Mouse (Mus musculus) midbrain, embryonic 11.5 days (tissue): Measurements from ENCODE around the gene Vps8. TPM values are rescaled to one million over a fixed set of nuclear protein-coding genes. Genes with fewer than 3 reads are reported as not detected.

Experiments
- ATAC-seq: fragments of 200-750 bp; cut with Nextera tagmentation; 2 replicates; pipeline ENCODE4 v1.8.0; 2017; ENCODE audit warnings: moderate TSS enrichment, moderate library complexity; ENCODE audit not compliant: low FRiP score
- DNase-seq: peaks from one replicate; pipeline ENCODE4 v3.0.0; 2015; ENCODE audit warnings: low spot score; ENCODE audit errors: missing footprints
- H3K27ac ChIP-seq: fragments of 300-500 bp; sonication (generic); 2 replicates; pipeline ENCODE4 v1.5.1; 2014; ENCODE audit warnings: low read depth, low read length
- H3K27me3 ChIP-seq: fragments of 300-500 bp; sonication (generic); 2 replicates; pipeline ENCODE4 v1.6.1; 2014; ENCODE audit warnings: mild to moderate bottlenecking, low read length, moderate library complexity, mixed read lengths; ENCODE audit not compliant: control insufficient read depth, insufficient read depth
- H3K36me3 ChIP-seq: fragments of 300-500 bp; sonication (generic); 2 replicates; pipeline ENCODE4 v1.6.1; 2014; ENCODE audit warnings: mild to moderate bottlenecking, low read length, moderate library complexity, mixed read lengths; ENCODE audit not compliant: control insufficient read depth, insufficient read depth
- H3K4me1 ChIP-seq: fragments of 300-500 bp; sonication (generic); 2 replicates; pipeline ENCODE4 v1.6.1; 2014; ENCODE audit warnings: low read length; ENCODE audit not compliant: control insufficient read depth, insufficient read depth
- H3K4me2 ChIP-seq: fragments of 300-500 bp; sonication (generic); 2 replicates; pipeline ENCODE4 v1.6.1; 2014; ENCODE audit warnings: mild to moderate bottlenecking, moderate library complexity
- H3K4me3 ChIP-seq: fragments of 300-500 bp; sonication (generic); 2 replicates; pipeline ENCODE4 v1.5.1; 2014; ENCODE audit warnings: low read depth, low read length
- H3K9ac ChIP-seq: fragments of 300-500 bp; sonication (generic); 2 replicates; pipeline ENCODE4 v1.6.1; 2014; ENCODE audit warnings: low read length
- H3K9me3 ChIP-seq: fragments of 300-500 bp; sonication (generic); 2 replicates; pipeline ENCODE4 v1.6.1; 2016; ENCODE audit warnings: low read length; ENCODE audit not compliant: control insufficient read depth
- WGBS: fragments of 180-500 bp; shearing (Covaris S2); extraction: QIAGEN DNeasy Blood & Tissue Kit; methylation state at CpG from one replicate; pipeline ENCODE4 v1.1.7; 2014; 5-methylcytosine and 5-hydroxymethylcytosine counted together
- polyA plus RNA-seq: library from polyadenylated mRNA; unstranded; fragments of >200 nt; fragmentation: Nextera tagmentation; extraction: Ambion mirVana; gene quantifications from 2 replicates; pipeline ENCODE4 v1.2.1, GENCODE M21; 2014

The Vps8 gene
- polyA plus RNA-seq, 1 experiment from 2014 or later: 27.1 TPM

- H3K9me3 ChIP-seq: no peaks in the 10 kb centered on the region
- no peak overlapping the region for H3K4me3 ChIP-seq
- H3K27ac ChIP-seq: peak overlapping the region; percentile 20; the same call in 1 of the 2 replicates
- 49% methylated on average over 17 of the region's 17 CpGs for WGBS
- no peaks in the 10 kb centered on the region for H3K27me3 ChIP-seq
- DNase-seq (peak; percentile 84), ATAC-seq (peak; percentile 64)
- 0 out of 2 replicates have a peak, but pooled peaks cover 3% of the 10 kb centered on the region for H3K4me1 ChIP-seq
- no peak overlapping the region for H3K4me2 ChIP-seq
- peaks cover 3% of the 10 kb centered on the region; the same call in 1 of the 2 replicates for H3K36me3 ChIP-seq
- H3K9ac ChIP-seq: peak overlapping the region; percentile 18
These were observed 221.2 kb downstream of the Vps8 start for GRCm38 (mm10) chr16:21644066-21644561.

- 0 out of 2 replicates have a peak overlapping the region, but pooled peaks have one; percentile 20 for H3K27ac ChIP-seq
- peak overlapping the region; percentile 18; the same call in 1 of the 2 replicates for H3K9ac ChIP-seq
- no peak overlapping the region for H3K4me3 ChIP-seq
- no peak overlapping the region for H3K4me2 ChIP-seq
- no peaks in the 10 kb centered on the region for H3K9me3 ChIP-seq
- H3K27me3 ChIP-seq: no peaks in the 10 kb centered on the region
- WGBS: 67% methylated on average over 3 of the region's 3 CpGs
- DNase-seq (peak; percentile 81), ATAC-seq (no peak)
- H3K36me3 ChIP-seq: peaks cover 3% of the 10 kb centered on the region; the same call in 1 of the 2 replicates
- H3K4me1 ChIP-seq: 0 out of 2 replicates have a peak, but pooled peaks cover 3% of the 10 kb centered on the region
These were observed 221.7 kb downstream of the Vps8 start for GRCm38 (mm10) chr16:21644574-21644973.

DNA sequence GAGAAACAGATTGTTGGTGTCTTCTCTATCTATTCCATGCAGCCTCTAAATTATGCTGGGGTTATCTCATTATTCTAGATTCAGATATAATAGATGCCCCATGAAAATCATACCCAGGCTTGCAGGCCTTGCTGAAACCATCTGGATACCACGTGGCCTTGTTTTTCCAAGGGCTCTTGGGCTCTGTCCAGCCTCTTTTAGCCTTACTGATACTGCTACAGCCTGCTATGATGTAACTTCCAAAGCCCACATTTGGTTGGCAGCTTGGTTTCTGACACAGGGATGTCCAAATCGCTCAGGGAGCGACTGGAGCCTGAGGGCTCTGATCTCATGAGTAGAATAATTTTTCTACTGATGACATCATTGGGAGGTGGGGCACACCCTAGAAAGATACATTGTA is 223.0 kb downstream of the Vps8 start:
- no peak overlapping the region for H3K4me3 ChIP-seq
- DNase-seq (no peak), ATAC-seq (no peak)
- WGBS: 96% methylated on average over 3 of the region's 3 CpGs
- H3K4me1 ChIP-seq: 0 out of 2 replicates have a peak, but pooled peaks cover 3% of the 10 kb centered on the region
- H3K27ac ChIP-seq: no peak overlapping the region
- H3K9ac ChIP-seq: no peak overlapping the region
- no peaks in the 10 kb centered on the region for H3K9me3 ChIP-seq
- no peak overlapping the region for H3K4me2 ChIP-seq
- no peaks in the 10 kb centered on the region for H3K27me3 ChIP-seq
- peaks cover 3% of the 10 kb centered on the region; the same call in 1 of the 2 replicates for H3K36me3 ChIP-seq

DNA sequence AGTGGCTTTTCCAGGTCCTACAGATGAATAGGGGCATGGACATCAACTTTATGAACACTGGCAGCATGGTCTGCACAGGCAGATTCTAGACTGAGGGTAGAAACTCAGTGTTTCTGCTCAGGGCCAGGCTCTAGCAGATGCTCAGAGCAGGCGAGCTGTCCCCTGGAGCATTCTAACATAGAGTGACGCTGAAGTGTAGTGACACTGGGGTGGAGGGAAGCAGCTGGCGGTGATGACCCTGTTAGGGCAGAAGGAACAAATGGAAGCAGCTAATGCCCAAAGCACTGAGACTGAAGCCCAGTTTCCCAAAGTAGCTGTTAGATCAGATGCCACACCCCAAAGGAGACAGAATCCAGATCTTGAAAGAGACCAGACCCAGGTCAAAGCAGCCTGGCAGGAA is 223.6 kb downstream of the Vps8 start:
- Histone ChIP-seq H3K9me3 (no peaks in the 10 kb centered on the region), H3K36me3 (peaks cover 3% of the 10 kb centered on the region; the same call in 1 of the 2 replicates), H3K4me3 (no peak overlapping the region), H3K27ac (no peak overlapping the region), H3K4me1 (0 out of 2 replicates have a peak, but pooled peaks cover 3% of the 10 kb centered on the region), H3K9ac (no peak overlapping the region), H3K27me3 (no peaks in the 10 kb centered on the region), H3K4me2 (no peak overlapping the region)
- 78% methylated on average over 3 of the region's 3 CpGs for WGBS
- DNase-seq (no peak), ATAC-seq (no peak)

DNA sequence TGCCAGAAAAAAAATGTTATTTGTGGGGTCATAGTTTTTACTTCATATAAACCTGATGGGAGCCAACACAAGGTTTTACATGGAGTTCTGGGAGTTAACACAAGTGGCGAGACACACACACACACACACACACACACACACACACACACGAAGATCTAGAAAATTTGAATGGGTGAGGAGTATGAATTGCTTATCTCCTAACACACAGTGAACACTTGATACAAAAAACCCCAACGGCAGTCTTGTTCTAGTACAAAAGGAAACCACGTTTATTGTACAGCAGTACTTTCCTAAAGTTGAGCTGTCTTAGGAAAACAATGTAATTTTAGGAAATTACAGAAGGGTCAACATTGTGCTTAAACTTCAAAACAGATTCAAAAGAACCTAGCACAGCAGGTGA is 225.9 kb downstream of the Vps8 start:
- Histone ChIP-seq H3K4me1 (0 out of 2 replicates have a peak, but pooled peaks cover 3% of the 10 kb centered on the region), H3K27ac (no peak overlapping the region), H3K4me2 (no peak overlapping the region), H3K4me3 (no peak overlapping the region), H3K27me3 (no peaks in the 10 kb centered on the region), H3K9ac (no peak overlapping the region), H3K36me3 (no peaks in the 10 kb centered on the region), H3K9me3 (no peaks in the 10 kb centered on the region)
- DNase-seq: no peak
- ATAC-seq: no peak
- WGBS: 86% methylated on average over 4 of the region's 4 CpGs

DNA sequence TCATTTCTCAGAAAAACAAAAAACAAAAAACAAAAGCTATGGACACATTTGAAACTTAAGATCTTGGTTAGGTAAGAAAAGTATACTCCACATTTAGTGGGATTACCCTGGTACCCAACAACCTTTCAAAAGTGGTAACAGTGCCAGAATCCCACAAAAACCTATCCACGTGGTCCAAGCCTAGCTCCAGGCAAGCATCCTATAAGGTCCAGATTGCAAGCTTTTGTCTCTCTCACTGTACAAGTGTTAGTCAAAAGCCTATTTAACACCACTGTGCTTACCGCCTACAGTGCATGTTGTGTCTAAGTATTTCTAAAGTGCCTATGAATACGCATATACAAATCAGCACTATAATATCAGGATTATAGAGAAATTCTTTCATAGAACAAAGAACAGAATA is 227.4 kb downstream of the Vps8 start:
- H3K9me3 ChIP-seq: no peaks in the 10 kb centered on the region
- no peak overlapping the region for H3K4me3 ChIP-seq
- peaks cover 7% of the 10 kb centered on the region for H3K4me1 ChIP-seq
- H3K9ac ChIP-seq: no peak overlapping the region
- no peak overlapping the region for H3K27ac ChIP-seq
- no peaks in the 10 kb centered on the region for H3K27me3 ChIP-seq
- WGBS: 94% methylated on average over 3 of the region's 3 CpGs
- ATAC-seq (no peak), DNase-seq (no peak)
- H3K4me2 ChIP-seq: no peak overlapping the region
- no peaks in the 10 kb centered on the region for H3K36me3 ChIP-seq

- Histone ChIP-seq H3K27me3 (no peaks in the 10 kb centered on the region), H3K4me1 (peaks cover 8% of the 10 kb centered on the region), H3K9ac (no peak overlapping the region), H3K27ac (no peak overlapping the region), H3K4me2 (no peak overlapping the region), H3K4me3 (no peak overlapping the region), H3K36me3 (no peaks in the 10 kb centered on the region), H3K9me3 (no peaks in the 10 kb centered on the region)
- DNase-seq (no peak), ATAC-seq (no peak)
- WGBS: 85% methylated on average over 4 of the region's 4 CpGs
These were observed 228.2 kb downstream of the Vps8 start for GRCm38 (mm10) chr16:21651161-21651560.

- ATAC-seq (no peak), DNase-seq (no peak)
- peaks cover 8% of the 10 kb centered on the region for H3K4me1 ChIP-seq
- no peak overlapping the region for H3K4me2 ChIP-seq
- H3K36me3 ChIP-seq: 0 out of 2 replicates have a peak, but pooled peaks cover 2% of the 10 kb centered on the region
- H3K27me3 ChIP-seq: no peaks in the 10 kb centered on the region
- no peak overlapping the region for H3K4me3 ChIP-seq
- H3K9me3 ChIP-seq: no peaks in the 10 kb centered on the region
- no peak overlapping the region for H3K27ac ChIP-seq
- 79% methylated on average over 15 of the region's 15 CpGs for WGBS
- H3K9ac ChIP-seq: no peak overlapping the region
These were observed 230.2 kb downstream of the Vps8 start for GRCm38 (mm10) chr16:21653151-21653550.

- ATAC-seq (peak; percentile 70), DNase-seq (no peak)
- H3K9ac ChIP-seq: no peak overlapping the region
- H3K27ac ChIP-seq: peak overlapping the region; percentile 49; the same call in 1 of the 2 replicates
- peaks cover 8% of the 10 kb centered on the region for H3K4me1 ChIP-seq
- peaks cover 3% of the 10 kb centered on the region; the same call in 1 of the 2 replicates for H3K9me3 ChIP-seq
- H3K4me2 ChIP-seq: no peak overlapping the region
- peaks cover 6% of the 10 kb centered on the region; the same call in 1 of the 2 replicates for H3K36me3 ChIP-seq
- no peaks in the 10 kb centered on the region for H3K27me3 ChIP-seq
- whole genome bisulfite sequencing: 49% methylated on average over 5 of the region's 5 CpGs
- no peak overlapping the region for H3K4me3 ChIP-seq
These were observed 231.5 kb downstream of the Vps8 start for GRCm38 (mm10) chr16:21654384-21654783.
